Mouse (Mus musculus) stomach, postnatal 0 days (tissue): ENCODE measurements around the gene Dnajc27. TPM values are rescaled to one million over a fixed set of nuclear protein-coding genes. Genes with fewer than 3 reads are reported as not detected.

ENCODE experiments used
- ATAC-seq: fragments of 200-750 bp; cut with Nextera tagmentation; 2 replicates; pipeline ENCODE4 v1.8.0; 2017; ENCODE audit not compliant: low FRiP score, low TSS enrichment
- DNase-seq: peaks from one replicate; pipeline ENCODE4 v3.0.0-alpha.2; 2016; ENCODE audit warnings: low spot score
- H3K27ac ChIP-seq: fragments of 300-500 bp; sonication (generic); replicated peaks from 2 replicates; pipeline ENCODE4 v1.5.1; 2014; ENCODE audit warnings: mild to moderate bottlenecking, control low read depth
- H3K27me3 ChIP-seq: fragments of 300-500 bp; sonication (generic); 2 replicates; pipeline ENCODE4 v1.6.1; 2014; ENCODE audit warnings: low read length; ENCODE audit not compliant: control insufficient read depth, insufficient read depth
- H3K36me3 ChIP-seq: fragments of 300-500 bp; sonication (generic); 2 replicates; pipeline ENCODE4 v1.6.1; 2014; ENCODE audit warnings: low read length, mixed read lengths; ENCODE audit not compliant: control insufficient read depth, insufficient read depth
- H3K4me1 ChIP-seq: fragments of 300-500 bp; sonication (generic); replicated peaks from 2 replicates; pipeline ENCODE4 v1.6.1; 2014; ENCODE audit warnings: antibody characterized with exemption; ENCODE audit not compliant: control insufficient read depth, insufficient read depth
- H3K4me2 ChIP-seq: fragments of 300-500 bp; sonication (generic); replicated peaks from 2 replicates; pipeline ENCODE4 v1.6.1; 2014; ENCODE audit warnings: low read depth, mild to moderate bottlenecking, control low read depth, moderate library complexity
- H3K4me3 ChIP-seq: fragments of 300-500 bp; sonication (generic); 2 replicates; pipeline ENCODE4 v1.5.1; 2014; ENCODE audit warnings: low read depth, low read length, control low read depth
- H3K9ac ChIP-seq: fragments of 300-500 bp; sonication (generic); 2 replicates; pipeline ENCODE4 v1.6.1; 2014; ENCODE audit warnings: mild to moderate bottlenecking, low read length, control low read depth, mixed read lengths
- H3K9me3 ChIP-seq: fragments of 300-500 bp; sonication (generic); 2 replicates; pipeline ENCODE4 v1.6.1; 2016; ENCODE audit warnings: low read length; ENCODE audit not compliant: control insufficient read depth
- CTCF ChIP-seq: IDR thresholded peaks from 2 replicates; pipeline ENCODE4 v1.5.1; 2016; ENCODE audit warnings: antibody characterized with exemption, low read depth, mild to moderate bottlenecking, moderate library complexity
- EP300 ChIP-seq: optimal IDR thresholded peaks from 2 replicates; pipeline ENCODE3; 2016; ENCODE audit warnings: antibody characterized with exemption
- WGBS: fragments of 180-500 bp; shearing (Covaris S2); extraction: QIAGEN DNeasy Blood & Tissue Kit; methylation state at CpG from one replicate; pipeline ENCODE4 v1.1.7; 2014; 5-methylcytosine and 5-hydroxymethylcytosine counted together
- polyA plus RNA-seq: library from polyadenylated mRNA; unstranded; fragments of >200 nt; fragmentation: Nextera tagmentation; extraction: Ambion mirVana; gene quantifications from 2 replicates; pipeline ENCODE4 v1.2.1, GENCODE M21; 2015

The Dnajc27 gene
- polyA plus RNA-seq, 1 experiment from 2014 or later = 1.7 TPM

GRCm38 (mm10) chr12:4133847-4134212 is 51.4 kb downstream of the Dnajc27 start:
- no peak for ATAC-seq
- DNase-seq = peak; percentile 16
- WGBS = 20% methylated on average over 11 of the region's 11 CpGs
- peak overlapping the region; percentile 60 for H3K4me3 ChIP-seq
- peak overlapping the region; percentile 88 for H3K4me2 ChIP-seq
- H3K27ac ChIP-seq = peak overlapping the region; percentile 56; the same call in 1 of the 2 replicates
- H3K9me3 ChIP-seq = no peaks in the 10 kb centered on the region
- H3K4me1 ChIP-seq = 0 out of 2 replicates have a peak, but pooled peaks cover 2% of the 10 kb centered on the region
- peak overlapping the region; percentile 73 for H3K9ac ChIP-seq
- no peaks in the 10 kb centered on the region for H3K27me3 ChIP-seq
- TF ChIP-seq EP300 (no peak), CTCF (no peak)
- H3K36me3 ChIP-seq = no peaks in the 10 kb centered on the region; the same call in 1 of the 2 replicates

GRCm38 (mm10) chr12:4143179-4143578 is 60.8 kb downstream of the Dnajc27 start:
- Histone ChIP-seq H3K36me3 (no peaks in the 10 kb centered on the region), H3K27me3 (no peaks in the 10 kb centered on the region), H3K9ac (no peak overlapping the region), H3K4me1 (no peaks in the 10 kb centered on the region), H3K27ac (no peak overlapping the region), H3K4me3 (no peak overlapping the region), H3K9me3 (no peaks in the 10 kb centered on the region), H3K4me2 (no peak overlapping the region)
- DNase-seq = no peak
- WGBS = 87% methylated on average over 5 of the region's 5 CpGs
- no peak for ATAC-seq
- TF ChIP-seq CTCF (peak; percentile 50), EP300 (no peak)

- no peaks in the 10 kb centered on the region for H3K27me3 ChIP-seq
- no peaks in the 10 kb centered on the region for H3K4me1 ChIP-seq
- H3K9ac ChIP-seq = no peak overlapping the region
- H3K27ac ChIP-seq = no peak overlapping the region
- 79% methylated on average over 2 of the region's 2 CpGs for WGBS
- DNase-seq (no peak), ATAC-seq (no peak)
- H3K4me3 ChIP-seq = no peak overlapping the region
- H3K36me3 ChIP-seq = no peaks in the 10 kb centered on the region
- H3K4me2 ChIP-seq = no peak overlapping the region
- no peaks in the 10 kb centered on the region for H3K9me3 ChIP-seq
- TF ChIP-seq CTCF (no peak), EP300 (no peak)
These were observed 68.6 kb downstream of the Dnajc27 start for GRCm38 (mm10) chr12:4150936-4151335.

GRCm38 (mm10) chr12:4151969-4152368 is 69.6 kb downstream of the Dnajc27 start:
- H3K4me2 ChIP-seq = no peak overlapping the region
- H3K27ac ChIP-seq = no peak overlapping the region
- WGBS = 90% methylated on average over 3 of the region's 3 CpGs
- no peaks in the 10 kb centered on the region for H3K27me3 ChIP-seq
- H3K36me3 ChIP-seq = no peaks in the 10 kb centered on the region
- TF ChIP-seq CTCF (no peak), EP300 (no peak)
- no peak overlapping the region for H3K9ac ChIP-seq
- ATAC-seq = no peak
- H3K9me3 ChIP-seq = no peaks in the 10 kb centered on the region
- no peaks in the 10 kb centered on the region for H3K4me1 ChIP-seq
- DNase-seq = no peak
- no peak overlapping the region for H3K4me3 ChIP-seq

GRCm38 (mm10) chr12:4157466-4157865 is 75.1 kb downstream of the Dnajc27 start:
- Histone ChIP-seq H3K9me3 (no peaks in the 10 kb centered on the region), H3K27ac (no peak overlapping the region), H3K4me1 (no peaks in the 10 kb centered on the region), H3K4me2 (no peak overlapping the region), H3K36me3 (no peaks in the 10 kb centered on the region), H3K27me3 (no peaks in the 10 kb centered on the region), H3K4me3 (no peak overlapping the region), H3K9ac (no peak overlapping the region)
- DNase-seq (no peak), ATAC-seq (no peak)
- no peak for TF ChIP-seq EP300
- TF ChIP-seq CTCF = no peak
- 49% methylated on average over 2 of the region's 2 CpGs for WGBS

GRCm38 (mm10) chr12:4158179-4158578 is 75.8 kb downstream of the Dnajc27 start:
- DNase-seq = no peak
- no peak overlapping the region for H3K27ac ChIP-seq
- WGBS = 86% methylated on average over 3 of the region's 3 CpGs
- H3K9me3 ChIP-seq = no peaks in the 10 kb centered on the region
- no peaks in the 10 kb centered on the region for H3K36me3 ChIP-seq
- H3K4me2 ChIP-seq = no peak overlapping the region
- TF ChIP-seq EP300 (no peak), CTCF (no peak)
- no peaks in the 10 kb centered on the region for H3K27me3 ChIP-seq
- ATAC-seq = no peak
- no peak overlapping the region for H3K4me3 ChIP-seq
- H3K9ac ChIP-seq = no peak overlapping the region
- no peaks in the 10 kb centered on the region for H3K4me1 ChIP-seq
